Mouse (Mus musculus) heart, adult 2 months (tissue): Measurements from ENCODE around the gene Foxo3. TPM values are rescaled to one million over a fixed set of nuclear protein-coding genes. Genes with fewer than 3 reads are reported as not detected.

Experiments
- DNase-seq, 2 experiments: peaks; one replicate each; pipeline ENCODE4 v3.0.0; 2021
- H3K27ac ChIP-seq: fragments of 200-600 bp; 2 replicates; pipeline ENCODE4 v1.8.1; 2022
- H3K27me3 ChIP-seq: fragments of 200-500 bp; 2 replicates; pipeline ENCODE4 v1.6.1; 2012; ENCODE audit warnings: mild to moderate bottlenecking, low read length, inconsistent platforms, mixed read lengths; ENCODE audit not compliant: control insufficient read depth, insufficient read depth
- H3K36me3 ChIP-seq: fragments of 200-500 bp; 2 replicates; pipeline ENCODE4 v1.6.1; 2012; ENCODE audit warnings: low read length, inconsistent platforms; ENCODE audit not compliant: control insufficient read depth, insufficient read depth
- H3K4me1 ChIP-seq: fragments of 200-500 bp; 2 replicates; pipeline ENCODE4 v1.6.1; 2011; ENCODE audit warnings: low read length; ENCODE audit not compliant: control insufficient read depth, insufficient read depth
- H3K4me3 ChIP-seq: fragments of 200-600 bp; 2 replicates; pipeline ENCODE4 v1.8.1; 2022
- H3K79me2 ChIP-seq: fragments of 200-500 bp; replicated peaks from 2 replicates; pipeline ENCODE4 v1.6.1; 2012; ENCODE audit warnings: mild to moderate bottlenecking, inconsistent platforms, low read length, moderate library complexity, mixed read lengths; ENCODE audit not compliant: control insufficient read depth, insufficient read depth
- H3K9ac ChIP-seq: fragments of 200-500 bp; 2 replicates; pipeline ENCODE4 v1.6.1; 2012; ENCODE audit warnings: low read depth, mild to moderate bottlenecking, control low read depth, inconsistent platforms, low read length, mixed read lengths
- CTCF ChIP-seq: fragments of 200-600 bp; IDR thresholded peaks from 2 replicates; pipeline ENCODE4 v1.8.1; 2022; ENCODE audit warnings: antibody characterized with exemption, mild to moderate bottlenecking, moderate library complexity
- EP300 ChIP-seq: fragments of 200-500 bp; IDR thresholded peaks from 2 replicates; pipeline ENCODE4 v1.6.1; 2011; ENCODE audit warnings: low read depth, low read length, control low read depth; ENCODE audit not compliant: insufficient read depth
- POLR2A ChIP-seq: fragments of 200-500 bp; IDR thresholded peaks from 2 replicates; pipeline ENCODE4 v1.6.1; 2011; ENCODE audit warnings: mild to moderate bottlenecking, low read depth, low read length, control low read depth; ENCODE audit not compliant: insufficient read depth
- WGBS: fragments of 180-500 bp; shearing (Covaris S2); methylation state at CpG from one replicate; pipeline ENCODE4 v1.1.7; 2018; 5-methylcytosine and 5-hydroxymethylcytosine counted together
- intact Hi-C: fragments of 180-260 bp; cut with DNase I; formaldehyde crosslinking; loops from one replicate; pipeline ENCODE4 v1.15.1; 2025
- polyA plus RNA-seq: library from polyadenylated mRNA; depleted of rRNA; stranded (reverse); fragments of >200 nt; gene quantifications from 2 replicates; pipeline ENCODE4 v1.2.3, GENCODE M21; 2012
- total RNA-seq, 2 experiments: library from RNA; stranded (reverse); gene quantifications; 2 replicates each; pipeline ENCODE4 v1.2.3; 2021

The Foxo3 gene
- total and polyA plus RNA-seq, 3 experiments, result 26.7 to 89.5 (median 72.5) TPM

- H3K36me3 ChIP-seq, result peaks cover 3% of the 10 kb centered on the region; the same call in 1 of the 2 replicates
- H3K4me3 ChIP-seq, result no peak overlapping the region
- H3K9ac ChIP-seq, result no peak overlapping the region
- TF ChIP-seq EP300 (no peak), CTCF (no peak), POLR2A (no peak)
- peaks cover 24% of the 10 kb centered on the region for H3K4me1 ChIP-seq
- no peak overlapping the region for H3K27ac ChIP-seq
- intact Hi-C loops, result no loop called here
- H3K27me3 ChIP-seq, result no peaks in the 10 kb centered on the region
- peaks cover 11% of the 10 kb centered on the region; the same call in 1 of the 2 replicates for H3K79me2 ChIP-seq
- WGBS, result 87% methylated on average over 11 of the region's 11 CpGs
- no peak for DNase-seq
Observed at GRCm38 (mm10) chr10:42232977-42233376, 43.6 kb downstream of the Foxo3 start.

DNA sequence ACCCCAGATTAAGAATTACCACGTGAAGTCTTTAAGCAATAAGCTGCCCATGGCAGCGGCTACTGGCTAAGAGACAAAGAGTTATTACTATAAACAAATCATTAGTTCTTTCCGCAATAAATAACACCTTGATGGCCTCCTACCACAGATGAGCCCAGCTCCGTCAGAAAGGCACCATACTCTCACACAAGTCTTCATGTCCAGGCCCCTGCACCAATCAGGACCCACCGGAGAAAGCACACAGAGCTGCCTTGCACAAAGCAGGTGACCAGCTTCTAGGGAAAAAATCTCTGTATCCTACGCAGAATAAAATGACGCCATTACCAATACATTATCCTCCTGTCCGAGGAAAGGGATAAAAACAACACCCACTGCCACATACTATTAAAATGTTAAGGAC lies 44.7 kb downstream of the Foxo3 start:
- no peak overlapping the region for H3K27ac ChIP-seq
- no peak for TF ChIP-seq CTCF
- no peak for TF ChIP-seq EP300
- TF ChIP-seq POLR2A, result no peak
- intact Hi-C loops, result no loop called here

DNA sequence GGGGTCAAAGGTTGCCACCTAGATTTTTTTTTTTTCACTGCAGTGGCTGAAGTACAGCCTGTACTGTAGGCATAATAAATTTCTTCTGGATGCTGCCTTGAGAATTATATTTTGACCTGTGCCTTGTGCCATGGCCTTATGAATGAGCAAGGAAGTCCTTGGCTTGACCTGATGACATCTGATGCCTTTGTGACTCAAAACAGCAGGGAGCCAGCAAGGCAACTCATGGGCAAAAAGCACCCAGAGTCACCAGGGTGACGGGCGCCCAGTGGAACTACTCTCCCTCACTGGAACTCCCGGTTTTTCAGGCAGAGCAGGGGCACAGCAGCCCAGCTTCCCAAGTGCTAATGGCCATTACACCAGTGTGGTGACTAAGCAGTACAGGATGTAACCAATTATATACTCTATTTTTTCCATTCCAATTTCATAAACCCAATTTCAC lies 45.4 kb downstream of the Foxo3 start:
- peaks cover 16% of the 10 kb centered on the region for H3K79me2 ChIP-seq
- H3K4me1 ChIP-seq, result peaks cover 33% of the 10 kb centered on the region
- no peak overlapping the region for H3K4me3 ChIP-seq
- intact Hi-C loops, result no loop called here
- H3K36me3 ChIP-seq, result peaks cover 5% of the 10 kb centered on the region; the same call in 1 of the 2 replicates
- DNase-seq, result no peak
- WGBS, result 67% methylated on average over 3 of the region's 3 CpGs
- TF ChIP-seq EP300 (no peak), POLR2A (no peak), CTCF (no peak)
- peak overlapping the region; percentile 58 for H3K27ac ChIP-seq
- no peak overlapping the region for H3K9ac ChIP-seq
- H3K27me3 ChIP-seq, result no peaks in the 10 kb centered on the region

More for the DNA sequence above, 44.7 kb downstream of the Foxo3 start:
- 92% methylated on average over 8 of the region's 8 CpGs for WGBS
- no peaks in the 10 kb centered on the region for H3K27me3 ChIP-seq
- peaks cover 5% of the 10 kb centered on the region; the same call in 1 of the 2 replicates for H3K36me3 ChIP-seq
- H3K4me3 ChIP-seq, result no peak overlapping the region
- no peak overlapping the region for H3K9ac ChIP-seq
- peaks cover 29% of the 10 kb centered on the region for H3K4me1 ChIP-seq
- H3K79me2 ChIP-seq, result peaks cover 11% of the 10 kb centered on the region; the same call in 1 of the 2 replicates
- DNase-seq, result no peak

GRCm38 (mm10) chr10:42230471-42231099 lies 46.0 kb downstream of the Foxo3 start:
- peaks cover 5% of the 10 kb centered on the region; the same call in 1 of the 2 replicates for H3K36me3 ChIP-seq
- no peak overlapping the region for H3K9ac ChIP-seq
- no peak for DNase-seq
- intact Hi-C loops, result no loop called here
- TF ChIP-seq EP300, result no peak
- H3K27ac ChIP-seq, result peak overlapping the region; percentile 58
- H3K4me3 ChIP-seq, result no peak overlapping the region
- peaks cover 38% of the 10 kb centered on the region for H3K4me1 ChIP-seq
- 94% methylated on average over 5 of the region's 5 CpGs for WGBS
- H3K27me3 ChIP-seq, result no peaks in the 10 kb centered on the region
- peaks cover 18% of the 10 kb centered on the region for H3K79me2 ChIP-seq

DNA sequence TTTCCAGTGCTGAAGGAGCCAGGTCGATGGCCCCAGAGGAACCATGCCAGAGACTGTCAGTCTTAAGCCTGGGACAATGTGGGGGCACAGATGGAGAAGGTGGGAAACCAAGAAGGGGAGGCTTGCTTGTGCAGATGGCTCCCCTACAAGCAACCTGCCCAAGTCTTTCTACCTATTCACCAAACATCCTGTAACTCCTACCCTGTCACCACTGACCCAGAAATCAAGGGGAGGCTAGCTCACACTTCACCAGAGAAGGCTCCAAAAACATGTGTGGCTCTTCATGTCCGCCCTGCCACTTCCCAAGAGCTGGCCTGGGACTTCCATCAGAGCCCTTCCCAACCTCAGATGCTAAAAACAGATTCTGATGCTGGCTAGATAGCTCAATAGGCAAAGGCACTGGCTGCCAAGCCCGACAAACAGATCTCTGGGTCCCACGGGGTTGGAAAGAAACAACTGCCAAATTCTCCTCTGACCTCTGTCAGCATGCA lies 48.8 kb downstream of the Foxo3 start:
- peaks cover 5% of the 10 kb centered on the region; the same call in 1 of the 2 replicates for H3K36me3 ChIP-seq
- no peaks in the 10 kb centered on the region for H3K27me3 ChIP-seq
- peak in 1 of 2 experiments; percentile 58 for DNase-seq
- no peak overlapping the region for H3K4me3 ChIP-seq
- 8% methylated on average over 4 of the region's 4 CpGs for WGBS
- peak overlapping the region; percentile 39 for H3K27ac ChIP-seq
- intact Hi-C loops, result loop anchor here (2.0 kb wide), 1 partner anchor 15 kb away; no protein-coding TSS in a partner anchor
- H3K79me2 ChIP-seq, result peaks cover 9% of the 10 kb centered on the region
- H3K9ac ChIP-seq, result no peak overlapping the region
- TF ChIP-seq POLR2A (no peak), CTCF (no peak), EP300 (peak; percentile 38; the same call in 1 of the 2 replicates)
- peaks cover 37% of the 10 kb centered on the region for H3K4me1 ChIP-seq

- H3K4me3 ChIP-seq, result no peak overlapping the region
- no peak for DNase-seq
- H3K79me2 ChIP-seq, result peaks cover 11% of the 10 kb centered on the region
- H3K36me3 ChIP-seq, result peaks cover 5% of the 10 kb centered on the region
- peaks cover 44% of the 10 kb centered on the region for H3K4me1 ChIP-seq
- TF ChIP-seq POLR2A, result no peak
- TF ChIP-seq EP300, result peak; percentile 36; the same call in 1 of the 2 replicates
- H3K27me3 ChIP-seq, result no peaks in the 10 kb centered on the region
- intact Hi-C loops, result loop anchor here (2.0 kb wide), 1 partner anchor 17 kb away; no protein-coding TSS in a partner anchor
- 85% methylated on average over 15 of the region's 15 CpGs for WGBS
- H3K27ac ChIP-seq, result no peak overlapping the region
- H3K9ac ChIP-seq, result no peak overlapping the region
Observed at GRCm38 (mm10) chr10:42226176-42226575, 50.4 kb downstream of the Foxo3 start.
